Mouse (Mus musculus) thymus, postnatal 0 days (tissue): ENCODE measurements around the gene Thbd. TPM values are rescaled to one million over a fixed set of nuclear protein-coding genes. Genes with fewer than 3 reads are reported as not detected.

Experiments
- DNase-seq: peaks from one replicate; pipeline ENCODE4 v3.0.0-alpha.2; 2015; ENCODE audit warnings: low spot score
- polyA plus RNA-seq: library from polyadenylated mRNA; unstranded; fragments of >200 nt; fragmentation: Nextera tagmentation; extraction: Ambion mirVana; gene quantifications from 2 replicates; pipeline ENCODE4 v1.2.1, GENCODE M21; 2015

Thbd gene
- polyA plus RNA-seq, 1 experiment from 2014 or later = 3.8 TPM

GRCm38 (mm10) chr2:148425709-148426382, 17.9 kb upstream of the Thbd start:
- no peak for DNase-seq

- DNase-seq = no peak
Observed at GRCm38 (mm10) chr2:148421706-148422105, 13.7 kb upstream of the Thbd start.

- DNase-seq = no peak
Observed at GRCm38 (mm10) chr2:148421112-148421511, 13.1 kb upstream of the Thbd start.

GRCm38 (mm10) chr2:148419776-148420175, 11.8 kb upstream of the Thbd start:
- no peak for DNase-seq

- no peak for DNase-seq
Observed at GRCm38 (mm10) chr2:148419151-148419550, 11.2 kb upstream of the Thbd start.

- DNase-seq = no peak
Observed at GRCm38 (mm10) chr2:148409821-148410220, 1.8 kb upstream of the Thbd start.

GRCm38 (mm10) chr2:148409141-148409540, 1.2 kb upstream of the Thbd start:
- peak; percentile 79 for DNase-seq

- DNase-seq = no peak
Observed at GRCm38 (mm10) chr2:148408761-148409120, 753 bp upstream of the Thbd start.

GRCm38 (mm10) chr2:148406971-148407869, 768 bp downstream of the Thbd start:
- DNase-seq = peak; percentile 30

- peak; percentile 70 for DNase-seq
Observed at GRCm38 (mm10) chr2:148406160-148406970, 1.6 kb downstream of the Thbd start.

GRCm38 (mm10) chr2:148404906-148405305, 3.1 kb downstream of the Thbd start:
- DNase-seq = no peak

- DNase-seq = no peak
Observed at GRCm38 (mm10) chr2:148402227-148402626, 5.8 kb downstream of the Thbd start.

GRCm38 (mm10) chr2:148398901-148399685, 8.9 kb downstream of the Thbd start:
- no peak for DNase-seq

GRCm38 (mm10) chr2:148397784-148398100, 10.2 kb downstream of the Thbd start:
- DNase-seq = no peak

- DNase-seq = no peak
Observed at GRCm38 (mm10) chr2:148397015-148397783, 10.8 kb downstream of the Thbd start.

GRCm38 (mm10) chr2:148396209-148396608, 11.8 kb downstream of the Thbd start:
- no peak for DNase-seq

GRCm38 (mm10) chr2:148395131-148396051, 12.6 kb downstream of the Thbd start, which contains the start of gene Sstr4:
TSS of gene Sstr4 (plus strand) at chr2:148395344.
- DNase-seq = no peak

GRCm38 (mm10) chr2:148393846-148394245, 14.1 kb downstream of the Thbd start:
- DNase-seq = no peak

GRCm38 (mm10) chr2:148393149-148393548, 14.8 kb downstream of the Thbd start:
- DNase-seq = no peak
